Mouse (Mus musculus): Measurements from ENCODE around the gene Mark2. TPM values are rescaled to one million over a fixed set of nuclear protein-coding genes. Genes with fewer than 3 reads are reported as not detected.

The Mark2 gene
- polyA plus RNA-seq, 1 experiment: 33.7 TPM

- H3K79me2 ChIP-seq (ENCODE audit: control insufficient read depth, insufficient read depth): no peaks in the 10 kb centered on the region
- no peaks in the 10 kb centered on the region for H3K27me3 ChIP-seq (ENCODE audit: control insufficient read depth, insufficient read depth, insufficient read length)
- no peak overlapping the region for H3ac ChIP-seq (ENCODE audit: control insufficient read depth, insufficient read length)
- TF ChIP-seq E2F4 (IDR thresholded peaks at IDR 0.05; ENCODE audit: insufficient read depth): no peak
- TF ChIP-seq POLR2A (IDR thresholded peaks at IDR 0.05; ENCODE audit: insufficient read length, low read depth): no peak
- no peak for TF ChIP-seq POLR2AphosphoS2 (IDR thresholded peaks at IDR 0.05; ENCODE audit: insufficient read length, low read depth)
- no peak for TF ChIP-seq MYOD1 (IDR thresholded peaks at IDR 0.05; ENCODE audit: control insufficient read depth in 1 of 3, insufficient read length in 2 of 3, low read depth in 2 of 3)
- no peak for TF ChIP-seq TCF12 (IDR thresholded peaks at IDR 0.05; ENCODE audit: insufficient read depth, poor library complexity, severe bottlenecking)
- TF ChIP-seq SRF (IDR thresholded peaks at IDR 0.05; ENCODE audit: control insufficient read depth, insufficient read length, low read depth): no peak
- no peak overlapping the region for H3K4me2 ChIP-seq (ENCODE audit: low read depth)
- no peak overlapping the region for H3K4me3 ChIP-seq
- H3K36me3 ChIP-seq (ENCODE audit: control insufficient read depth, insufficient read depth): no peaks in the 10 kb centered on the region
Observed at GRCm38 (mm10) chr19:7246021-7246420, 95.6 kb downstream of the Mark2 start.

DNA sequence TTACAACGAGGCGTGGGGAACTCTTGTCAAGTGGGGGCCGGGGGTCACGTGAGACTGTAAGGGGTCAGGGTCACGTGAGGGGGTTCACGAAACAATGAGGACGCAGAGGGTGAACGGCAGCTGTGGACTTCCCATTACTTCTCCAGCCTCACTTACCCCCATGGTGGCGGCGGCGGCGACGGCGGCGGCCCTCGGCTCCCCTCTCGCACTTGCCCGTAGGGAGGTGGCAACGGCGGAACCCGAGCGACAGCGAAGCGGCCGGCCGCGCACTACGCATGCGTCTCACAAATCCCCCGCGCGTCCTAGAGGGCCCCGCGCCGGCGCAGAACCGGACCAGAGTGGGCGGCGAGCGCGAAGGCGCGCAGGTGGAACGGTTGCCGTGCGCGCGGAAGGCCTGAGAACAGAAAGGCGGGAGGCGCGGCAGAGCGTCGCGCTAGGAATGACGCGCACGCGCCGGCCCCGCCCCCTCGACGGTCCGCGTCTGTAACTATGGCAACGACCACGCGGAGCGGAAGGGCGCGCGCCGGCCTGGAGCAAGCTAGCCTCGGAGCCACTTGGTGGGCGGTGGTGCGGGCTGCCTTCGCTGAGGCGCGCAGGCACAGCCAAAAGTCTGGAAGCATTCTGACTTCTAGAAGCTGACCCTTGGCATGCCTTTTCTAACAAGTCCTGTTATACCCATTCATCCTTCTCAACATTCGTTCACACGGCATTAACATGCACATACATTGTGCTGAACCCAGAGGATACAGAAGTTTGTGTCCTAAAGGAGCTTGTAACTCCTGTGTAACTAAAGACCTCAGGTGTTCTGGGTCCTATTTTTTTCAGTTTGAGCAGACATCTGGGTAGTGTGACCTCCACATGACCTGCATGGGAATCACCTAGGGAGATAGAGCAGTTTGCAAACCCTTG, 100.6 kb downstream of the Mark2 start, which contains the start of gene Naa40:
Gene Naa40 (minus strand): TSS at position 402 of the 909 bp plus-strand sequence.
- H3K79me2 ChIP-seq (ENCODE audit: control insufficient read depth, insufficient read depth): peaks cover 43% of the 10 kb centered on the region
- peak within 1 kb of the TSS; percentile 49 for H3ac ChIP-seq (ENCODE audit: control insufficient read depth, insufficient read length)
- peak within 1 kb of the TSS; percentile 89 for H3K4me2 ChIP-seq (ENCODE audit: low read depth)
- peak; percentile 61 for TF ChIP-seq POLR2AphosphoS2 (IDR thresholded peaks at IDR 0.05; ENCODE audit: insufficient read length, low read depth)
- TF ChIP-seq MYOG (IDR thresholded peaks at IDR 0.05; ENCODE audit: control insufficient read depth in 1 of 3, insufficient read depth in 1 of 3, insufficient read length in 2 of 3, low read depth in 2 of 3): peak in 2 of 3 experiments; percentile 39 to 66
- no peak for TF ChIP-seq REST (IDR thresholded peaks at IDR 0.05; ENCODE audit: insufficient read depth, insufficient read length)
- TF ChIP-seq USF1 (IDR thresholded peaks at IDR 0.05; ENCODE audit: low read depth): peak; percentile 90
- TF ChIP-seq TCF12 (IDR thresholded peaks at IDR 0.05; ENCODE audit: insufficient read depth, poor library complexity, severe bottlenecking): no peak
- TF ChIP-seq MYOD1 (IDR thresholded peaks at IDR 0.05; ENCODE audit: control insufficient read depth in 1 of 3, insufficient read length in 2 of 3, low read depth in 2 of 3): peak in 1 of 3 experiments; percentile 69
- no peak for TF ChIP-seq MAX (IDR thresholded peaks at IDR 0.05; ENCODE audit: low read depth)
- TF ChIP-seq CEBPB (IDR thresholded peaks at IDR 0.05; ENCODE audit: insufficient read depth, poor library complexity, severe bottlenecking): no peak
- TF ChIP-seq TCF3 (IDR thresholded peaks at IDR 0.05; ENCODE audit: insufficient read length, low read depth): no peak
- TF ChIP-seq E2F4 (IDR thresholded peaks at IDR 0.05; ENCODE audit: insufficient read depth): peak; percentile 68
- peak; percentile 66 for TF ChIP-seq POLR2A (IDR thresholded peaks at IDR 0.05; ENCODE audit: insufficient read length, low read depth)
- peak; percentile 71 for TF ChIP-seq SRF (IDR thresholded peaks at IDR 0.05; ENCODE audit: control insufficient read depth, insufficient read length, low read depth)
- no peaks in the 10 kb centered on the region for H3K36me3 ChIP-seq (ENCODE audit: control insufficient read depth, insufficient read depth)
- no peaks in the 10 kb centered on the region for H3K27me3 ChIP-seq (ENCODE audit: control insufficient read depth, insufficient read depth, insufficient read length)
- H3K4me3 ChIP-seq: peak within 1 kb of the TSS; percentile 82

DNA sequence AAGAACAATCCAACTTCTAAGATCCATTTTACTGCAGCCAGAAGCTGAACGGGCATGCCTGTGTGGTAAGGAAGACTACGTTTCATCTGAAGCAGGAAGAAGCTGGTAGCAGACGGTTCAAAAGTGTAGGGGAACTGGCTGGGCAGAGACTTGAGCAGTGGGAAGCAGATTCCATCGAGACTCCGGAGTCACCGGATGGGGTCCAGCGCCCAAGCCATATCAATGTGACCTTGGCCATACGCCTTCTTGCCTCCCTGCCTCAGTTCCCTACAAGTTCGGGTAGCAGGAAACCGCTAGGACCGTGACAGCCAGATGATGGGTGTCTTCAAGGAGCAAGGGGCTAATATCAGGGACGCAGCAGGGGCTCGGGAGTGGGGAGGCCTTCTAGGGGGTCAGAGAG, 101.4 kb downstream of the Mark2 start:
- Histone ChIP-seq H3K27me3 (ENCODE audit: control insufficient read depth, insufficient read depth, insufficient read length) (no peaks in the 10 kb centered on the region), H3K4me2 (ENCODE audit: low read depth) (peak overlapping the region; percentile 89), H3K79me2 (ENCODE audit: control insufficient read depth, insufficient read depth) (peaks cover 47% of the 10 kb centered on the region), H3K4me3 (peak overlapping the region; percentile 82), H3ac (ENCODE audit: control insufficient read depth, insufficient read length) (peak overlapping the region; percentile 49), H3K36me3 (ENCODE audit: control insufficient read depth, insufficient read depth) (no peaks in the 10 kb centered on the region)
- TF ChIP-seq USF1 (IDR thresholded peaks at IDR 0.05; ENCODE audit: low read depth): no peak
- no peak for TF ChIP-seq MAX (IDR thresholded peaks at IDR 0.05; ENCODE audit: low read depth)
- no peak for TF ChIP-seq POLR2A (IDR thresholded peaks at IDR 0.05; ENCODE audit: insufficient read length, low read depth)
- TF ChIP-seq E2F4 (IDR thresholded peaks at IDR 0.05; ENCODE audit: insufficient read depth): no peak
- no peak for TF ChIP-seq TCF12 (IDR thresholded peaks at IDR 0.05; ENCODE audit: insufficient read depth, poor library complexity, severe bottlenecking)
- TF ChIP-seq SRF (IDR thresholded peaks at IDR 0.05; ENCODE audit: control insufficient read depth, insufficient read length, low read depth): no peak
- no peak for TF ChIP-seq MYOG (IDR thresholded peaks at IDR 0.05; ENCODE audit: control insufficient read depth in 1 of 3, insufficient read depth in 1 of 3, insufficient read length in 2 of 3, low read depth in 2 of 3)
- no peak for TF ChIP-seq POLR2AphosphoS2 (IDR thresholded peaks at IDR 0.05; ENCODE audit: insufficient read length, low read depth)
- TF ChIP-seq CEBPB (IDR thresholded peaks at IDR 0.05; ENCODE audit: insufficient read depth, poor library complexity, severe bottlenecking): no peak
- no peak for TF ChIP-seq REST (IDR thresholded peaks at IDR 0.05; ENCODE audit: insufficient read depth, insufficient read length)
- TF ChIP-seq TCF3 (IDR thresholded peaks at IDR 0.05; ENCODE audit: insufficient read length, low read depth): no peak

DNA sequence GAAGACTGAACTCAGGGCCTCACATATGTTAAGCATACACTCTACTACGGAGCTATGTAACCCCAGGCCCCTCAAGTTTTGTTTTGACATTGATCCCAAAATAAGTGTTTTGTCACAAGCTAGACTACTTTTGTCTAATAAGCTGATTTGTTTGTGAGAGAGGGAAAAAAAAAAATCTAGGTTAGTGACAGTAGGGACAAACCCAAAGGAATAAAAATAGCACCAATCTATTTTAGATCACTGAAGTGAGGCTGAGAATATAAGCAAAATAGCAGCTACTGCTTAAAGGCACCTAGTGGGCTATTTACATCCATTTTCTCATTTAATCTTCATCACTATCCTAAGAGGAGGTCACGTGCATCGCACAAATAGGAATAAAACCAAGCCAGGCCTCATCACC, 102.1 kb downstream of the Mark2 start:
- Histone ChIP-seq H3K36me3 (ENCODE audit: control insufficient read depth, insufficient read depth) (no peaks in the 10 kb centered on the region), H3K4me2 (ENCODE audit: low read depth) (peak overlapping the region; percentile 89), H3K27me3 (ENCODE audit: control insufficient read depth, insufficient read depth, insufficient read length) (no peaks in the 10 kb centered on the region), H3K79me2 (ENCODE audit: control insufficient read depth, insufficient read depth) (peaks cover 50% of the 10 kb centered on the region), H3ac (ENCODE audit: control insufficient read depth, insufficient read length) (no peak overlapping the region), H3K4me3 (peak overlapping the region; percentile 82)
- TF ChIP-seq TCF3 (IDR thresholded peaks at IDR 0.05; ENCODE audit: insufficient read length, low read depth) (no peak), CEBPB (IDR thresholded peaks at IDR 0.05; ENCODE audit: insufficient read depth, poor library complexity, severe bottlenecking) (no peak), MAX (IDR thresholded peaks at IDR 0.05; ENCODE audit: low read depth) (no peak), E2F4 (IDR thresholded peaks at IDR 0.05; ENCODE audit: insufficient read depth) (no peak), USF1 (IDR thresholded peaks at IDR 0.05; ENCODE audit: low read depth) (no peak)

Measured in myocyte (in vitro differentiated cells).